Mouse (Mus musculus): Measurements from ENCODE around the gene Sel1l.

Sel1l gene

GRCm38 (mm10) chr12:91849045-91849467 lies at the start of gene Sel1l:
TSS of gene Sel1l (minus strand) at chr12:91849157.
- peak; percentile 96 for DNase-seq

- DNase-seq = no peak
Measured at GRCm38 (mm10) chr12:91892622-91893560, 43.9 kb upstream of the Sel1l start.

GRCm38 (mm10) chr12:91880431-91880830 lies 31.5 kb upstream of the Sel1l start:
- DNase-seq = peak; percentile 13

- no peak for DNase-seq
Measured at GRCm38 (mm10) chr12:91878912-91879250, 29.9 kb upstream of the Sel1l start.

- no peak for DNase-seq
Measured at GRCm38 (mm10) chr12:91878056-91878911, 29.3 kb upstream of the Sel1l start.

- peak; percentile 54 for DNase-seq
Measured at GRCm38 (mm10) chr12:91877646-91878045, 28.7 kb upstream of the Sel1l start.

GRCm38 (mm10) chr12:91870671-91871070 lies 21.7 kb upstream of the Sel1l start:
- no peak for DNase-seq

- DNase-seq = no peak
Measured at GRCm38 (mm10) chr12:91869352-91869751, 20.4 kb upstream of the Sel1l start.

GRCm38 (mm10) chr12:91854330-91854729 lies 5.4 kb upstream of the Sel1l start:
- DNase-seq = no peak

- DNase-seq = no peak
Measured at GRCm38 (mm10) chr12:91848394-91849044, 438 bp downstream of the Sel1l start.

GRCm38 (mm10) chr12:91846038-91846437 lies 2.9 kb downstream of the Sel1l start:
- DNase-seq = no peak

- no peak for DNase-seq
Measured at GRCm38 (mm10) chr12:91845393-91845792, 3.6 kb downstream of the Sel1l start.

GRCm38 (mm10) chr12:91844542-91844941 lies 4.4 kb downstream of the Sel1l start:
- DNase-seq = no peak

GRCm38 (mm10) chr12:91843888-91844287 lies 5.1 kb downstream of the Sel1l start:
- no peak for DNase-seq

GRCm38 (mm10) chr12:91841714-91842113 lies 7.2 kb downstream of the Sel1l start:
- DNase-seq = no peak

GRCm38 (mm10) chr12:91838261-91838660 lies 10.7 kb downstream of the Sel1l start:
- no peak for DNase-seq

- no peak for DNase-seq
Measured at GRCm38 (mm10) chr12:91837401-91838065, 11.4 kb downstream of the Sel1l start.

- DNase-seq = no peak
Measured at GRCm38 (mm10) chr12:91833939-91834333, 15.0 kb downstream of the Sel1l start.

- DNase-seq = no peak
Measured at GRCm38 (mm10) chr12:91833237-91833938, 15.6 kb downstream of the Sel1l start.

GRCm38 (mm10) chr12:91831410-91831809 lies 17.5 kb downstream of the Sel1l start:
- DNase-seq = no peak

- no peak for DNase-seq
Measured at GRCm38 (mm10) chr12:91820461-91820860, 28.5 kb downstream of the Sel1l start.

GRCm38 (mm10) chr12:91818726-91819125 lies 30.2 kb downstream of the Sel1l start:
- DNase-seq = no peak
